Mouse (Mus musculus) heart, embryonic 14.5 days (tissue): ENCODE results near the gene Cdkal1. TPM values are rescaled to one million over a fixed set of nuclear protein-coding genes. Genes with fewer than 3 reads are reported as not detected.

Experiments used
- ATAC-seq: fragments of 200-750 bp; cut with Nextera tagmentation; 2 replicates; pipeline ENCODE4 v1.8.0; 2017; ENCODE audit warnings: low read depth, moderate TSS enrichment; ENCODE audit not compliant: insufficient number of reproducible peaks, insufficient read depth, low FRiP score
- H3K27ac ChIP-seq, 2 experiments: fragments of 200-500 bp in 1 of 2; fragments of 300-500 bp in 1 of 2; sonication (generic) in 1 of 2; replicated peaks in 1 of 2; 2 replicates each; pipeline ENCODE4 v1.5.1; 2012 to 2014; ENCODE audit warnings: low read depth in 2 of 2, low read length in 2 of 2, control low read depth in 1 of 2, mild to moderate bottlenecking in 1 of 2, mixed read lengths in 1 of 2; ENCODE audit not compliant: control insufficient read depth in 1 of 2, insufficient read depth in 1 of 2
- H3K27me3 ChIP-seq: fragments of 300-500 bp; sonication (generic); 2 replicates; pipeline ENCODE4 v1.6.1; 2014; ENCODE audit warnings: mild to moderate bottlenecking, low read length, control low read depth; ENCODE audit not compliant: control insufficient read depth, insufficient read depth
- H3K36me3 ChIP-seq: fragments of 300-500 bp; sonication (generic); 2 replicates; pipeline ENCODE4 v1.6.1; 2014; ENCODE audit warnings: mild to moderate bottlenecking, control low read depth, low read length, mixed read lengths; ENCODE audit not compliant: control insufficient read depth, insufficient read depth
- H3K4me1 ChIP-seq, 2 experiments: fragments of 200-500 bp in 1 of 2; fragments of 300-500 bp in 1 of 2; sonication (generic) in 1 of 2; 2 replicates each; pipeline ENCODE4 v1.6.1; 2012 to 2014; ENCODE audit warnings: low read length in 2 of 2, control low read depth in 1 of 2, mixed read lengths in 1 of 2; ENCODE audit not compliant: control insufficient read depth in 2 of 2, insufficient read depth in 2 of 2
- H3K4me2 ChIP-seq: fragments of 300-500 bp; sonication (generic); 2 replicates; pipeline ENCODE4 v1.6.1; 2014; ENCODE audit warnings: mild to moderate bottlenecking, low read length
- H3K4me3 ChIP-seq, 2 experiments: fragments of 200-500 bp in 1 of 2; fragments of 300-500 bp in 1 of 2; sonication (generic) in 1 of 2; 2 replicates each; pipeline ENCODE4 v1.5.1; 2012 to 2014; ENCODE audit warnings: low read length in 2 of 2, mild to moderate bottlenecking in 2 of 2, control low read depth in 1 of 2, low read depth in 1 of 2, moderate library complexity in 1 of 2; ENCODE audit not compliant: control insufficient read depth in 1 of 2, insufficient read depth in 1 of 2
- H3K9ac ChIP-seq: fragments of 300-500 bp; sonication (generic); 2 replicates; pipeline ENCODE4 v1.6.1; 2014; ENCODE audit warnings: mild to moderate bottlenecking, low read length
- H3K9me3 ChIP-seq: fragments of 300-500 bp; sonication (generic); 2 replicates; pipeline ENCODE4 v1.6.1; 2016; ENCODE audit warnings: low read length, control low read depth; ENCODE audit not compliant: control insufficient read depth
- WGBS: fragments of 180-500 bp; shearing (Covaris S2); extraction: QIAGEN DNeasy Blood & Tissue Kit; methylation state at CpG from one replicate; pipeline ENCODE4 v1.1.7; 2014; 5-methylcytosine and 5-hydroxymethylcytosine counted together
- polyA plus RNA-seq: library from polyadenylated mRNA; unstranded; fragments of >200 nt; fragmentation: Nextera tagmentation; extraction: Ambion mirVana; gene quantifications from 2 replicates; pipeline ENCODE4 v1.2.1, GENCODE M21; 2014

Gene Cdkal1
- polyA plus RNA-seq, 1 experiment from 2014 or later = 28.3 TPM

- H3K4me1 ChIP-seq = peaks cover 8 to 19% of the 10 kb centered on the region in 2 experiments
- peak overlapping the region; percentile 9 to 57 for H3K27ac ChIP-seq
- H3K9ac ChIP-seq = no peak overlapping the region
- ATAC-seq = no peak
- no peaks in the 10 kb centered on the region for H3K9me3 ChIP-seq
- H3K27me3 ChIP-seq = no peaks in the 10 kb centered on the region
- 75% methylated on average over 4 of the region's 4 CpGs for WGBS
- H3K36me3 ChIP-seq = no peaks in the 10 kb centered on the region
- H3K4me2 ChIP-seq = no peak overlapping the region
- H3K4me3 ChIP-seq = no peak overlapping the region
Measured at GRCm38 (mm10) chr13:29716550-29716949, 138.9 kb downstream of the Cdkal1 start.

DNA sequence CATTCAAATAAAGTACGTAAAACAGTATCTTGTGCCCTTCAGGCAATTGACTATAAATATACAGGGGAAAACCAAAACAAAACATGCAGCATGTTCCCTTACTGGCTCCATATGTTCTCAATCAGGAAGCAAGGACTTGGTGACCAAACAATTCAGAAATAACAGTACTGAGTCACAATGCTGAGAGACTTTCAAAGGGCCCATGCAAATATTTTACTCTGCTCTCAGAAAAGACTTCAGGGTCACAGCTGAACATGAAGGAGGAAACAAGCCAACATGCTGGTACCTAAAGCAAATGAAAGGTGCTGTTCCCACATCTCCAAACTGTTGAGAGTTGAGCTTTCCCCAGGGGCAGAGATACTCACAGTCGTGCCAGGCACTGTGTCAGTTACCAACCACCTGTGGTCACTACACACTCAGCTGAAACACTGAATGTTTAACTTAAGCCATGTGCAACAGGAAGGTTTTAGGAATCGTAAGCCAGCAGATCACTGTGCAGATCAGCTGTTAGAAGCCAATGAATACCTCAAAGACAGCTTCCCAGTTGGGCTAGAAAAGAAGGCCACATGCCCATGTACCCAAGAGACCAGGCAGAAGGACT is 140.1 kb downstream of the Cdkal1 start:
- no peaks in the 10 kb centered on the region for H3K9me3 ChIP-seq
- no peaks in the 10 kb centered on the region for H3K36me3 ChIP-seq
- H3K4me2 ChIP-seq = no peak overlapping the region
- H3K9ac ChIP-seq = 0 out of 2 replicates have a peak overlapping the region, but pooled peaks have one; percentile 27
- no peak for ATAC-seq
- peaks cover 8 to 19% of the 10 kb centered on the region in 2 experiments for H3K4me1 ChIP-seq
- H3K27me3 ChIP-seq = no peaks in the 10 kb centered on the region
- H3K27ac ChIP-seq = no peak overlapping the region
- H3K4me3 ChIP-seq = no peak overlapping the region
- WGBS = 67% methylated on average over 3 of the region's 3 CpGs

GRCm38 (mm10) chr13:29707620-29708019 is 147.9 kb downstream of the Cdkal1 start:
- no peak overlapping the region for H3K4me3 ChIP-seq

DNA sequence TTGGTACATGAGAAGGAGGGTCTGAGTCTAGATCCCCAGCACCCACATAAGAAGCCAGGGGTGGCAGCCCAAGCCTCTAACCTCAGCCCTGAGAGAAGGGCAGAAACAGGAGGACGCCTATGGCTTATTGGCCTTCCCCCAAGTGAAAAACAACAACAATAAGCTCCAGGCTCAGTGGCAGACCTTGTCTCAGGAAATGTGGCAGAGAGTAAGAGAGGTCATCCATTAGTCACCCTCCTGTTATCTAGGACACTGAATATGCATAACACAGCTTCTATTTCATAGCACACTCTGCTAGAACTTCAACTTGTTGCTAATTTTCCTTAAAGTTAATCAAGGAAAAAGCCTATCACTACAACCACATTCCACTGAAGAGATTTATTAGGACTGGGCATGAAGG is 154.1 kb downstream of the Cdkal1 start:
- Histone ChIP-seq H3K9me3 (no peaks in the 10 kb centered on the region), H3K4me2 (no peak overlapping the region), H3K4me3 (no peak overlapping the region), H3K9ac (no peak overlapping the region), H3K4me1 (peaks cover 6 to 20% of the 10 kb centered on the region in 2 experiments), H3K27ac (peak overlapping the region; percentile 45 to 56), H3K27me3 (no peaks in the 10 kb centered on the region), H3K36me3 (no peaks in the 10 kb centered on the region)
- WGBS = 29% methylated on average over 1 of the region's 1 CpGs
- ATAC-seq = no peak

More at GRCm38 (mm10) chr13:29707620-29708019, 147.9 kb downstream of the Cdkal1 start:
- no peak overlapping the region for H3K9ac ChIP-seq
- H3K9me3 ChIP-seq = no peaks in the 10 kb centered on the region
- WGBS = 49% methylated on average over 3 of the region's 3 CpGs
- no peak overlapping the region for H3K4me2 ChIP-seq
- H3K27me3 ChIP-seq = no peaks in the 10 kb centered on the region
- no peak overlapping the region for H3K27ac ChIP-seq
- 0 out of 4 replicates have a peak, but pooled peaks cover 0 to 3% of the 10 kb centered on the region in 2 experiments for H3K4me1 ChIP-seq
- H3K36me3 ChIP-seq = no peaks in the 10 kb centered on the region
- no peak for ATAC-seq

DNA sequence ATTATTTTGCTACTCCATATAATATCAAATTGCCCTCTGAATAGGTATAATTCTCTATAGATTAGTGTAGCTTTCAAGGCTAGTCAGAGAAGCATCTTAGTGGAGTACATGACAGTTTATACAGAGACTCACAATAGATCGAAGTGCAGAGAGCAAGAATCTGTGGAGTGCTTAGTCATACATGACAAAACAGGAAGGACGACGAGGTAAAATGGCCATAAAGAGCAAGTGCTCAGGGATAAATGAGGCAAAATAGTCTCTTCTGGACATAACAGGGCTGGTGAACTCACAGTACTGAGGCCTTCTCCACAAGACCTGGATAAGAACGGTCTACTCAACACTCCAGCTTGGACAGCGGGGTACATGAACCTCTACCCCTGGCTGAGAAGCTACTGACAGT is 155.6 kb downstream of the Cdkal1 start:
- WGBS = 93% methylated on average over 5 of the region's 5 CpGs
- H3K27me3 ChIP-seq = no peaks in the 10 kb centered on the region
- peaks cover 6 to 20% of the 10 kb centered on the region in 2 experiments for H3K4me1 ChIP-seq
- H3K27ac ChIP-seq = no peak overlapping the region
- H3K4me2 ChIP-seq = no peak overlapping the region
- no peak overlapping the region for H3K9ac ChIP-seq
- H3K36me3 ChIP-seq = no peaks in the 10 kb centered on the region
- no peak for ATAC-seq
- H3K4me3 ChIP-seq = no peak overlapping the region
- H3K9me3 ChIP-seq = no peaks in the 10 kb centered on the region

- no peak overlapping the region for H3K4me3 ChIP-seq
- no peak overlapping the region for H3K4me2 ChIP-seq
- 54% methylated on average over 5 of the region's 5 CpGs for WGBS
- no peak for ATAC-seq
- no peaks in the 10 kb centered on the region for H3K27me3 ChIP-seq
- H3K9ac ChIP-seq = no peak overlapping the region
- peaks cover 8 to 25% of the 10 kb centered on the region in 2 experiments for H3K4me1 ChIP-seq
- H3K27ac ChIP-seq = peak overlapping the region in 1 of 2 experiments; percentile 6; a peak in 1 of 4 replicates
- H3K36me3 ChIP-seq = no peaks in the 10 kb centered on the region
- H3K9me3 ChIP-seq = no peaks in the 10 kb centered on the region
Measured at GRCm38 (mm10) chr13:29698307-29698985, 157.0 kb downstream of the Cdkal1 start.

DNA sequence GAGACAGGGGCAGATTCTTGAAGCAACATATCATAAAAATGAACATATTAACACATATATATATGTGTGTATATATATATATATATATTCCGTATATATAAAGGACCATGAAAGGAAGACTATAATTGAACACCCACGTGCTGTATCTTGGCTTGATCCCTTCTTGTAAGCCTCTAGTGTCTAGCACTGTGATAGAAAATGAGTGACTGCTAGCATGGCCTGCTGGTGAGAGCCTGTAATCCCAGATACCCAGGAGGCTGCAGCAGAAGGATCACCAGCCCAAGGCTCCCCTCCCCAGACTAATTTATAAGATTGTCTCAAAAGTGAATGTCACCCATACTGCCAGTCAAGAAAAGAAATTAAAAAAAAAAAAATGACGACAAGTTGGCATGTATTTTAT is 158.2 kb downstream of the Cdkal1 start:
- Histone ChIP-seq H3K4me1 (peaks cover 6 to 22% of the 10 kb centered on the region in 2 experiments), H3K36me3 (no peaks in the 10 kb centered on the region), H3K27ac (no peak overlapping the region), H3K9me3 (no peaks in the 10 kb centered on the region), H3K9ac (no peak overlapping the region), H3K4me3 (no peak overlapping the region), H3K4me2 (no peak overlapping the region), H3K27me3 (no peaks in the 10 kb centered on the region)
- WGBS = 75% methylated on average over 3 of the region's 3 CpGs
- no peak for ATAC-seq
